Mouse (Mus musculus): ENCODE data around the gene Gm14325. TPM values are rescaled to one million over a fixed set of nuclear protein-coding genes. Genes with fewer than 3 reads are reported as not detected.
"Not testable (repeated sequence)": the region's sequence is repeated elsewhere in the genome, so short reads cannot be mapped to it uniquely, and the experiment has no call there.

The Gm14325 gene
- polyA plus RNA-seq (2014; fragmentation: Nextera tagmentation; extraction: Ambion mirVana) = 41.0 and 50.2 TPM in 2 replicates

DNA sequence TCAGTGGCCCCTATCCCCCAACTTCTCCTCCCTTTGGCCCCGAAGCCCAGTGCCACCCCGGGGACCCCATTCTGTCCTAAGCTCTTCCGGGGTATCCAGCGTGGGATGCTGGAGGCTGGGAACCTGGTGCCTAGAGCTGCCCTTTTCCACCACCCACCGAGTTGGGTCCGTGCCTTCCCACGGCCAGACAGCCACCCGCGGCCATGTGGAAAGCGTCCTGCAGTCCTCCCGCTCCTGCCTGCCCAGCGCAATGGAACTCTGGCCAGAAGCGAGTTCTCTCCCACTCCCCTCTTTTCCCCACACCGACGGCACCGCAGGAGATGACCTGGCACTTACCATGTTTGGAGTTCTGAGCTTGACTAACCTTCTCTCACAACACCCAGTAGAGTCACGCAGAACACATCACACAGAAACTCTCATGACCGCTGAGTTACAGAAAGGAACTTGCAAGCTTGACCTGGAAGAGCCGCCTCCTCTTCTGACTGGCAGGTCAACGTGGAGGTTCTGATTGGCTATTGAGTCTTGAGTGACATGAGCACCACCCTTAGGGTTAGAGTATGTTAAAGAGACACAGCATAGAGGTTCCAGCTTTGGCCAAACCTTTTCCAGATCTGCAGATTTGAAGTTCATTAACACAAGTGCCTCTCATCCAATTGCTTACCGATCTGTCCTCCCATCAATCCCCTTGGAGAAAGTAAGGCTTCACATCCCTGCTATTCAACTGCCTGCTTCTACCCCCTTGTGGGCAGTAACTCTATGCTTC is at the start of gene Gm14325:
Gene Gm14325, minus strand, starts transcription at position 436 of the 763 bp plus-strand sequence.
- H3K36me3 ChIP-seq (ENCODE audit: control insufficient read depth, insufficient read depth, low read length); H3K27me3 ChIP-seq (ENCODE audit: control insufficient read depth, insufficient read depth, low read length); H3K9me3 ChIP-seq (ENCODE audit: control insufficient read depth, low read length); ATAC-seq (replicated peaks; ENCODE audit: low FRiP score); H3K4me1 ChIP-seq (replicated peaks; ENCODE audit: control insufficient read depth, insufficient read depth, low read length); H3K9ac ChIP-seq (ENCODE audit: low read length); H3K27ac ChIP-seq (ENCODE audit: low read depth, low read length): not testable (repeated sequence)
- H3K4me2 ChIP-seq (ENCODE audit: low read depth, low read length, severe bottlenecking) = 0 out of 2 replicates have a peak within 1 kb of the TSS, but pooled peaks have one; percentile 35
- peak within 1 kb of the TSS; percentile 31 for H3K4me3 ChIP-seq (ENCODE audit: low read depth, low read length)
- 3% methylated on average over 16 of the region's 21 CpGs for WGBS
- peak; percentile 59 for DNase-seq (ENCODE audit: low spot score)

DNA sequence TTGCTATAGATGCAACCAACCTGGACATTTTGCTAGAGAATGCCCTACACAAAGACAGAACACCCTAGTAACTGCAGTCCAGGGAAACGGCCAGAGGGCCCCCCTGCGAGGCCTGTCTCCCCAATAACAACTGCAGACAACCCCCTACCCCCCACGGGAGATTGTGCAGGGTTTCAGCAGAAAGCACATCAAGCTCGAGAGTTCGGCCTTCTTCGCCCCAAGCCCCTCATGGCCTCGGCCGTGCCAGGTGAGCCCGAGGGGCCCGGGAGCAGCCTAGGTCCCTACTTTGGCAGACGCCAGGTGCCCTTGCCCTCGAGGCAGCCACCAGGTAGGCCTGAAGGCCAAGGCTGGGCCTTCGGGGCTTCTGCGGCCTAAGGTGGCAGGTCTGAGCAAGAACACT is 47.6 kb upstream of the Gm14325 start:
- not testable (repeated sequence) for H3K4me2 ChIP-seq (ENCODE audit: low read depth, low read length, severe bottlenecking); H3K36me3 ChIP-seq (ENCODE audit: control insufficient read depth, insufficient read depth, low read length); H3K27ac ChIP-seq (ENCODE audit: low read depth, low read length); H3K9me3 ChIP-seq (ENCODE audit: control insufficient read depth, low read length); H3K4me3 ChIP-seq (ENCODE audit: low read depth, low read length); ATAC-seq (replicated peaks; ENCODE audit: low FRiP score); H3K9ac ChIP-seq (ENCODE audit: low read length); H3K4me1 ChIP-seq (replicated peaks; ENCODE audit: control insufficient read depth, insufficient read depth, low read length); H3K27me3 ChIP-seq (ENCODE audit: control insufficient read depth, insufficient read depth, low read length)
- 97% methylated on average over 14 of the region's 14 CpGs for WGBS
- peak; percentile 5 for DNase-seq (ENCODE audit: low spot score)

DNA sequence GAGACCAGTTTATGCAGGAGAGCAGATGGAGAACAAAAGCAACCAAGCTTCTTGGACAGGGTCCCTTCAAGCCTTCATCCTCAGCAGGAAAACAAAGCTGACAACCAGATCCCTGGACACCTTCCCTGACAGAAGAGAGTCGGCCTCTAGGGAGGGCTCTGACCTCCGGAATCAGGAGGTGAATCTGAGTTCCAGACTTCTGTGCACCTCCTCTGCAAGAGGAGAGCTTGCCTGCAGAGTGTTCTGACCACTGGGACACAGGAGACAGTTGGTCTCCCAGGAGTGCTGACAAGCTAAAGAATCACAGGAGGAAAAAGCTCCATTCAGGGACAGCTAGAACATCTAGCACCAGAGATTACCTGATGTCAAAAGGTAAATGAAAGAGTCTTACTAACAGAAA is 22.1 kb upstream of the Gm14325 start:
- H3K27me3 ChIP-seq (ENCODE audit: control insufficient read depth, insufficient read depth, low read length); H3K36me3 ChIP-seq (ENCODE audit: control insufficient read depth, insufficient read depth, low read length); ATAC-seq (replicated peaks; ENCODE audit: low FRiP score); H3K4me2 ChIP-seq (ENCODE audit: low read depth, low read length, severe bottlenecking); DNase-seq (ENCODE audit: low spot score); H3K9ac ChIP-seq (ENCODE audit: low read length); H3K9me3 ChIP-seq (ENCODE audit: control insufficient read depth, low read length); H3K4me1 ChIP-seq (replicated peaks; ENCODE audit: control insufficient read depth, insufficient read depth, low read length); H3K27ac ChIP-seq (ENCODE audit: low read depth, low read length); H3K4me3 ChIP-seq (ENCODE audit: low read depth, low read length): not testable (repeated sequence)
- 91% methylated on average over 2 of the region's 2 CpGs for WGBS

DNA sequence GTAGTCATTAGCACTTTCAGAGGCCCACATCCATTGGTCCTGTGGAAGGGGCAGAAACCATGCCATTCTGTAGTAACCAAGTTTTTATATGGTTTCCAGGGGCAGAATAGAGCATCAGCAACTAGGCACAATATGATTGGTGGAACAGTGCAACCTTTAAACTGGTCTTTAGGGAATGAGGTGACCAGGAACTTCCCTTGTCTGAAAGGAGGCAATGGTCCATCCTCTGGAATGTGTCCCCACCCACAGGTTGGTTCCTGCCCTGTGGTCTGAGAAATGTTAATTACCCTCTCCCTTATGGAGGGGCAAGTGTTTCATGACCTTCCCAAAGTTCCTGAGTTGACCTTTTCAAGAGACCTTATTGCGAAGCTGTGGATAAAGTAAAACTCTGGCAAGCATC is 3.5 kb upstream of the Gm14325 start:
- not testable (repeated sequence) for H3K36me3 ChIP-seq (ENCODE audit: control insufficient read depth, insufficient read depth, low read length); H3K4me3 ChIP-seq (ENCODE audit: low read depth, low read length); ATAC-seq (replicated peaks; ENCODE audit: low FRiP score); DNase-seq (ENCODE audit: low spot score); H3K9me3 ChIP-seq (ENCODE audit: control insufficient read depth, low read length); H3K4me2 ChIP-seq (ENCODE audit: low read depth, low read length, severe bottlenecking); H3K4me1 ChIP-seq (replicated peaks; ENCODE audit: control insufficient read depth, insufficient read depth, low read length); H3K27me3 ChIP-seq (ENCODE audit: control insufficient read depth, insufficient read depth, low read length); H3K27ac ChIP-seq (ENCODE audit: low read depth, low read length); H3K9ac ChIP-seq (ENCODE audit: low read length)
- 86% methylated on average over 1 of the region's 1 CpGs for WGBS

DNA sequence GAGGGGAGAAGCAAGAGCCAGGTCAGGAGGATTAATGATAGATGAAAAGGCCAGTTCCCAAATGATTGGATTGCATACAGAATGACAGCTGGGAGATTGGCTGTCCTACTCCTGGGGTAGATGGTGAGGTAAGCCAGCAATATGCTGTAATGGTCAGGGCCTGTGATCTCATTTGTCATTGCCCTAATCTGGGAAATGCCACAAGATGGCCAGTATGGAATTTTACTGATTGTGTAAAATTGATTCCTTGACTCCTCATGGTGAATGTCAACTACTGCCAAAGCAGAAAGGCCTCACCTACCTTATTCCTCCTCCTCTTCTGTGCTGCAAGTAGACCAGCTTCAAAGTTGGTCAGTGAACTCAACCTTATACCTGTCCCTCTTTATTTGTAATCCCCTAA is 3.4 kb downstream of the Gm14325 start:
- H3K9me3 ChIP-seq (ENCODE audit: control insufficient read depth, low read length); H3K4me1 ChIP-seq (replicated peaks; ENCODE audit: control insufficient read depth, insufficient read depth, low read length); H3K27me3 ChIP-seq (ENCODE audit: control insufficient read depth, insufficient read depth, low read length); H3K4me3 ChIP-seq (ENCODE audit: low read depth, low read length); H3K9ac ChIP-seq (ENCODE audit: low read length); H3K36me3 ChIP-seq (ENCODE audit: control insufficient read depth, insufficient read depth, low read length); H3K27ac ChIP-seq (ENCODE audit: low read depth, low read length); DNase-seq (ENCODE audit: low spot score); H3K4me2 ChIP-seq (ENCODE audit: low read depth, low read length, severe bottlenecking); ATAC-seq (replicated peaks; ENCODE audit: low FRiP score): not testable (repeated sequence)

DNA sequence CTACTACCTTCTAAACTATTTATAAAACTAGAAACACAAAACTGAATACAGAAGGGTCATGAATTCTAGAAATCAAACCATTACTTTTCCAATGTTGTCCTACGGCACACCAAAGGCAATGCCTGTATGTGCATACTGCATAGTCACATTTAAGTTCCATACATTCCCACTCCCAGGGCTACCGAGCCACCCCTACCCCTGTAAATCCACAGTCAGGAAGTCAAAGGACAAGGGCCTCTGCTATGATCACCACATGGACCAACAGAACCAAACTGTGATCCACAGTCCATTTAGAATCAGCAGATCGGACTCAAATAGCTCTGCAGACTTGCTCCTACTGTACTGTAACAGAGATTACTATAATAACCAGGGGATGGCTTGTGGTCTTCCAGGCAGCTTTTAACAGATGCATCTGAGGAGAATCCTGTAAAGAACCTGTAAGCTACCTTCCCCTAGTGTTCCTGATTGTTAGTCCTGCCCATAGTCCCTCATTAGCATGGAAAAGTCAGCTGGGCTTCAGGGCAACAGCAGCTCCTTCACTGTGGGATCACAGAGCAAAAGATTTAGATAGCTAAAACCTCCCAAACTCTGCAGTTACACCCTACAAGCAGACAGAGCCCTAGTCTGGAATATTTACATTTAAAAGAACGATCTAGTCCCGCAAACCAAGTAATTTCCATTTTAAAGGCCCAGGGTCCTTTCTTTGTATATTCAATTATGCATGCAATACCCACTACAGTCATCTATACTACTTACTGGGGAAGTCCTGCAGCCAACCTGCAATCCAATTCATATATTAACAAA is 4.2 kb downstream of the Gm14325 start:
- H3K9me3 ChIP-seq (ENCODE audit: control insufficient read depth, low read length); H3K36me3 ChIP-seq (ENCODE audit: control insufficient read depth, insufficient read depth, low read length); H3K9ac ChIP-seq (ENCODE audit: low read length); H3K4me3 ChIP-seq (ENCODE audit: low read depth, low read length); H3K27ac ChIP-seq (ENCODE audit: low read depth, low read length); H3K4me1 ChIP-seq (replicated peaks; ENCODE audit: control insufficient read depth, insufficient read depth, low read length); DNase-seq (ENCODE audit: low spot score); H3K27me3 ChIP-seq (ENCODE audit: control insufficient read depth, insufficient read depth, low read length); H3K4me2 ChIP-seq (ENCODE audit: low read depth, low read length, severe bottlenecking); ATAC-seq (replicated peaks; ENCODE audit: low FRiP score): not testable (repeated sequence)
- 85% methylated on average over 5 of the region's 5 CpGs for WGBS

DNA sequence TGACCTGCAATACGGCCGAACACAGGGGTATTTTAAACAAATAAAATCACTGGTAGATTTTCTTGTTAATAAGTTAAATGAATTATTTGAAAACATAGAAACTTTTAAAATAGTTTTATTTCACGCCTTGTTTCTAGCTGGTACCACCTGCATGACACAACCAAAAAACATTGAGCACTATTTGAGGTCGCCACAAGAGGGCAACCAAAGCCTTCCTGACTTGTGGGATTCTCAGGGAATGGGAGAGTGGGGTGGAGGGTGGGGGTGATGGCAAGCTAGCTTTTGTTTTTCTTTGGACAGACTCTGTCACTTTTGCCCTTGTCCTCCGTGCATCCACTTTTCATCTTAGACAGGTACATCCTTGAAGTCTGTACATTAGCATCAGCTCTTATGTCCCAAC is 18.2 kb downstream of the Gm14325 start:
- not testable (repeated sequence) for H3K4me1 ChIP-seq (replicated peaks; ENCODE audit: control insufficient read depth, insufficient read depth, low read length); H3K4me2 ChIP-seq (ENCODE audit: low read depth, low read length, severe bottlenecking); ATAC-seq (replicated peaks; ENCODE audit: low FRiP score); H3K9me3 ChIP-seq (ENCODE audit: control insufficient read depth, low read length); H3K27ac ChIP-seq (ENCODE audit: low read depth, low read length); H3K9ac ChIP-seq (ENCODE audit: low read length); DNase-seq (ENCODE audit: low spot score); H3K27me3 ChIP-seq (ENCODE audit: control insufficient read depth, insufficient read depth, low read length); H3K4me3 ChIP-seq (ENCODE audit: low read depth, low read length); H3K36me3 ChIP-seq (ENCODE audit: control insufficient read depth, insufficient read depth, low read length)
- WGBS = 29% methylated on average over 1 of the region's 5 CpGs

DNA sequence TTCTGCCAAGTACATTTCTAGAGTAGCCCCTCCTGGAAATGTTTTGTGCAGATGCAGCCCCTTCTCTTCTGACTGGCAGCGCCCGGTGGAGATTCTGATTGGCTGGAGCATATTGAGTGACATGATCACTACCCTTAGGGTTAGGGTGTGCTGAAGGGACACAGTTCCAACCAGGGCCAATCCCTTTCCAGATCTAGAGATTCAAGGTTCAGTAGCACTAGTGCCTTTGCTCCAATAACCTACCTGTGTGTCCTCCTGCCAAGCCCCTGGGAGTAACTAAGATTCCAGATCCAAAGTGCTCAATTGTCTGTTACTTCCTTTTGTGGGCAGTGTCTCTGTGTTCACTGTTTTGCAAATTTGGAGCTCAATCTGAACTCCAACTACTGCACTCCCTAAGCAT is 34.0 kb downstream of the Gm14325 start:
- H3K36me3 ChIP-seq (ENCODE audit: control insufficient read depth, insufficient read depth, low read length); ATAC-seq (replicated peaks; ENCODE audit: low FRiP score); H3K27me3 ChIP-seq (ENCODE audit: control insufficient read depth, insufficient read depth, low read length); H3K9ac ChIP-seq (ENCODE audit: low read length); H3K27ac ChIP-seq (ENCODE audit: low read depth, low read length); H3K4me2 ChIP-seq (ENCODE audit: low read depth, low read length, severe bottlenecking); H3K9me3 ChIP-seq (ENCODE audit: control insufficient read depth, low read length); H3K4me1 ChIP-seq (replicated peaks; ENCODE audit: control insufficient read depth, insufficient read depth, low read length); DNase-seq (ENCODE audit: low spot score); H3K4me3 ChIP-seq (ENCODE audit: low read depth, low read length): not testable (repeated sequence)
- WGBS = no CpG with 5 or more reads among the region's 2 CpGs
